Mouse (Mus musculus): Measurements from ENCODE around the gene Sh3rf3. TPM values are rescaled to one million over a fixed set of nuclear protein-coding genes. Genes with fewer than 3 reads are reported as not detected.
A peak's percentile ranks its signal among the peaks of the same experiment; 100 is the strongest.

Gene Sh3rf3
- polyA plus RNA-seq (2015; fragmentation: Nextera tagmentation; extraction: Ambion mirVana), result 0.43 and 0.57 TPM in 2 replicates

DNA sequence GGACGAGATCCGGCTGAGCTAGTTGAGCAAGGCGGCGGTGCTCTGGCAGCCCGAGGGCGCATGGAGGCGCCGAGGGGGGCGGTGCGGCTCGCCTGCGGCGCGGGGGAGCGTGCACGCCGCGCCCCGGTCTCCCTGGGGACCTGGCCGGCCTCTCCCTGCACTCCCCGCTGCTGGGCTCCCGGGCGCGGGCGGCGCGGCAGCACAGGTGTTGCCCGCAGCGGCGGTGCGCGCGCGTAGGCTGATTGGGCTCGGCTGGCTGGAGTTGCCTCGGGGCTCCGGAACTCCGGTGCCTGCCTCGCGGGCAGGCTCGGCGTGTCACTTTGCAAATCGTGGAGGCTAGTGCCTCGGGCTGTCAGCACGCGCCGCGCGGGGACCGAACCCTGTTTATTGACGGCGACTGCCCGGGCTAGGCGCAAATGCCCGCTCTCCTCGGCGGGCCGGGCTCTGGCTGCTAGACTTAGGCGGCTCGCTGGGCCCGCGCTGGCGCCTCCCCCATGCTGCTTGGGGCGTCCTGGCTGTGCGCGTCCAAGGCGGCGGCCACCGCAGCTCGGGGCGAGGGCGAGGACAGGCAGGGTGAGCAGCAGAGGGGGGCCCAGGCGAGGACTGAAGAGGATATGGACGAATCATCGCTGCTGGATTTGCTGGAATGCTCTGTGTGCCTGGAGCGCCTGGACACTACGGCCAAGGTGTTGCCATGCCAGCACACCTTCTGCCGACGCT lies at the start of gene Sh3rf3:
TSS of gene Sh3rf3 (plus strand) at position 279 of the 720 bp plus-strand sequence.
- under 1% methylated on average over 77 of the region's 79 CpGs for WGBS
- Histone ChIP-seq H3K4me1 (replicated peaks) (peaks cover 12% of the 10 kb centered on the region), H3K4me2 (replicated peaks) (peak within 1 kb of the TSS; percentile 100), H3K27me3 (replicated peaks) (peaks cover 33% of the 10 kb centered on the region), H3K9me3 (no peaks in the 10 kb centered on the region), H3K36me3 (no peaks in the 10 kb centered on the region), H3K27ac (no peak within 1 kb of the TSS), H3K9ac (peak within 1 kb of the TSS; percentile 29), H3K4me3 (replicated peaks) (peak within 1 kb of the TSS; percentile 61)
- peak; percentile 74 for ATAC-seq

GRCm38 (mm10) chr10:58788486-58789274 lies 24.5 kb upstream of the Sh3rf3 start:
- Histone ChIP-seq H3K9me3 (no peaks in the 10 kb centered on the region), H3K36me3 (no peaks in the 10 kb centered on the region), H3K9ac (no peak overlapping the region), H3K4me1 (replicated peaks) (no peaks in the 10 kb centered on the region), H3K4me3 (replicated peaks) (no peak overlapping the region), H3K27me3 (replicated peaks) (no peaks in the 10 kb centered on the region), H3K4me2 (replicated peaks) (no peak overlapping the region), H3K27ac (no peak overlapping the region)
- WGBS, result 87% methylated on average over 8 of the region's 8 CpGs
- ATAC-seq, result no peak

- Histone ChIP-seq H3K4me3 (replicated peaks) (no peak overlapping the region), H3K27me3 (replicated peaks) (no peaks in the 10 kb centered on the region), H3K4me2 (replicated peaks) (no peak overlapping the region), H3K4me1 (replicated peaks) (no peaks in the 10 kb centered on the region), H3K9ac (no peak overlapping the region), H3K9me3 (no peaks in the 10 kb centered on the region), H3K36me3 (no peaks in the 10 kb centered on the region), H3K27ac (no peak overlapping the region)
- WGBS, result 75% methylated on average over 8 of the region's 8 CpGs
- no peak for ATAC-seq
Measured at GRCm38 (mm10) chr10:58797555-58797954, 15.6 kb upstream of the Sh3rf3 start.

DNA sequence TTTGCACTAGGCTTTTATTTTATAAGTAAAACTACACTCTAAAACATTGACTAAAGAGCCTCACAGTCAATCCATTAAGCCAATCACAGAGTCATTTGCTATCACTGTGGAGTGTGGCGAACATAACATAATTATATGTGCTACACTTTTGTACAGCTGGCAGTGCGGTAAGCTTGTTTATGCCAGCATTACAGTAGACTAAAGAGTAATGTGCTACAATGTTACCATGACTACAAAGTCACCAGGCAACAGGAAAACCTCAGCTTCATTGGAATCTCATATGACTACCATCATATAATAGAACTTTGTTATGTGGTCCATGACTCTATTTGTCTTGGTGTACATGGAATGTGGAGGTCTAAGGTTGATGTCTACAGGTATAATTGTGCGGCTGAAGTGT lies 15.0 kb upstream of the Sh3rf3 start:
- Histone ChIP-seq H3K36me3 (no peaks in the 10 kb centered on the region), H3K9ac (no peak overlapping the region), H3K9me3 (no peaks in the 10 kb centered on the region), H3K4me3 (replicated peaks) (no peak overlapping the region), H3K4me1 (replicated peaks) (no peaks in the 10 kb centered on the region), H3K27ac (no peak overlapping the region), H3K27me3 (replicated peaks) (no peaks in the 10 kb centered on the region), H3K4me2 (replicated peaks) (no peak overlapping the region)
- no peak for ATAC-seq
- 82% methylated on average over 3 of the region's 3 CpGs for WGBS

- no peak overlapping the region for H3K9ac ChIP-seq
- no peak overlapping the region for H3K27ac ChIP-seq
- no peaks in the 10 kb centered on the region for H3K9me3 ChIP-seq
- no peaks in the 10 kb centered on the region for H3K4me1 ChIP-seq (replicated peaks)
- no peak overlapping the region for H3K4me2 ChIP-seq (replicated peaks)
- no peak overlapping the region for H3K4me3 ChIP-seq (replicated peaks)
- H3K36me3 ChIP-seq, result no peaks in the 10 kb centered on the region
- no peak for ATAC-seq
- WGBS, result 74% methylated on average over 21 of the region's 21 CpGs
- no peaks in the 10 kb centered on the region for H3K27me3 ChIP-seq (replicated peaks)
Measured at GRCm38 (mm10) chr10:58800996-58801433, 12.1 kb upstream of the Sh3rf3 start.

DNA sequence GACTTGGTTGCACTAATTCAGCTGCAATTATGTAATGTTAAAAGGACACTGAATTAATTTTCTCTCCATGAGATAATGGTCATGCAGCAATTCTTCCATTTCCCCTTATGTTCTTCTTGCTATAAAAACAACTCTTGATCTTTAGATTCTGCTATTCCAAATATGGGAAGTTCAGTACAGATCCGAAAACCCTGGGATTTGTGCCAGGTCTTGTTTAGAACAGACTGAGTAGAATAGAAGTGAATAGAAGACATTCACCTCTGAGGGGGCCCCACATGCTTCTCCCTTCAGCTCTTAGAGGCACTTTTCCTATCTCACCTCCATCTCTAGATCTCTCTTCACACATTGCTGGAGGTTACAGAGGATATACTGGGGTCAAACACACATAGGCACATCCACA lies 10.8 kb upstream of the Sh3rf3 start:
- H3K4me3 ChIP-seq (replicated peaks), result no peak overlapping the region
- no peak overlapping the region for H3K9ac ChIP-seq
- no peaks in the 10 kb centered on the region for H3K9me3 ChIP-seq
- no peaks in the 10 kb centered on the region for H3K4me1 ChIP-seq (replicated peaks)
- H3K27me3 ChIP-seq (replicated peaks), result no peaks in the 10 kb centered on the region
- no peak overlapping the region for H3K27ac ChIP-seq
- no peaks in the 10 kb centered on the region for H3K36me3 ChIP-seq
- ATAC-seq, result no peak
- no peak overlapping the region for H3K4me2 ChIP-seq (replicated peaks)
- 60% methylated on average over 1 of the region's 1 CpGs for WGBS

GRCm38 (mm10) chr10:58807956-58808355 lies 5.2 kb upstream of the Sh3rf3 start:
- 53% methylated on average over 3 of the region's 3 CpGs for WGBS
- Histone ChIP-seq H3K36me3 (no peaks in the 10 kb centered on the region), H3K4me3 (replicated peaks) (no peak overlapping the region), H3K4me2 (replicated peaks) (no peak overlapping the region), H3K9me3 (no peaks in the 10 kb centered on the region), H3K9ac (no peak overlapping the region), H3K4me1 (replicated peaks) (0 out of 2 replicates have a peak, but pooled peaks cover 5% of the 10 kb centered on the region), H3K27me3 (replicated peaks) (peaks cover 13% of the 10 kb centered on the region), H3K27ac (no peak overlapping the region)
- ATAC-seq, result no peak

GRCm38 (mm10) chr10:58810181-58810580 lies 3.0 kb upstream of the Sh3rf3 start:
- Histone ChIP-seq H3K4me1 (replicated peaks) (peaks cover 12% of the 10 kb centered on the region), H3K9ac (no peak overlapping the region), H3K4me2 (replicated peaks) (no peak overlapping the region), H3K27ac (no peak overlapping the region), H3K4me3 (replicated peaks) (no peak overlapping the region), H3K36me3 (no peaks in the 10 kb centered on the region), H3K9me3 (no peaks in the 10 kb centered on the region), H3K27me3 (replicated peaks) (peaks cover 33% of the 10 kb centered on the region)
- WGBS, result 78% methylated on average over 5 of the region's 5 CpGs
- ATAC-seq, result no peak

- H3K36me3 ChIP-seq, result no peaks in the 10 kb centered on the region
- ATAC-seq, result peak; percentile 87
- H3K4me1 ChIP-seq (replicated peaks), result peaks cover 12% of the 10 kb centered on the region
- whole genome bisulfite sequencing, result under 1% methylated on average over 63 of the region's 63 CpGs
- H3K9me3 ChIP-seq, result no peaks in the 10 kb centered on the region
- H3K27ac ChIP-seq, result no peak overlapping the region
- peaks cover 33% of the 10 kb centered on the region for H3K27me3 ChIP-seq (replicated peaks)
- H3K4me3 ChIP-seq (replicated peaks), result peak overlapping the region; percentile 61
- peak overlapping the region; percentile 100 for H3K4me2 ChIP-seq (replicated peaks)
- H3K9ac ChIP-seq, result peak overlapping the region; percentile 29
Measured at GRCm38 (mm10) chr10:58812210-58813080, 714 bp upstream of the Sh3rf3 start.

DNA sequence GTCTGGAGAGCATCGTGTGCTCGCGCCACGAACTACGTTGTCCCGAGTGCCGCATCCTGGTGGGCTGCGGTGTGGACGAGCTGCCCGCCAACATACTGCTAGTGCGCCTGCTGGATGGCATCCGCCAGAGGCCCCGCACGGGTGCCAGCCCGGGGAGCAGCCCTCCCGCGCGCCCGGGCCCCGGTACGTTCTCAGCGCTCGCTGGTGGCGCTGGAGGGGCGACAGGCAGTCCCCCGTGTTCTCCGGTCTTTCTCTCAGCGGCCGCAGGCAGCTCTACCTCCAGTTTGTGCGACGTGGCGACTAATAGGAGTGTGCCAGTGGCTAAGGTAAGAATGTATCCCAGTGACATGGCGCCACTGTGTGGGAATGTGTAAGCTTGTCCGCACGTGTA lies 637 bp downstream of the Sh3rf3 start:
- Histone ChIP-seq H3K4me1 (replicated peaks) (peaks cover 12% of the 10 kb centered on the region), H3K27me3 (replicated peaks) (peaks cover 33% of the 10 kb centered on the region)
- peak; percentile 26; the same call in 1 of the 2 replicates for ATAC-seq

GRCm38 (mm10) chr10:58814486-58814885 lies 1.3 kb downstream of the Sh3rf3 start:
- 69% methylated on average over 7 of the region's 7 CpGs for WGBS
- ATAC-seq, result no peak
- Histone ChIP-seq H3K9ac (no peak overlapping the region), H3K9me3 (no peaks in the 10 kb centered on the region), H3K4me3 (replicated peaks) (no peak overlapping the region), H3K4me1 (replicated peaks) (peaks cover 12% of the 10 kb centered on the region), H3K27me3 (replicated peaks) (peaks cover 33% of the 10 kb centered on the region), H3K36me3 (no peaks in the 10 kb centered on the region), H3K27ac (no peak overlapping the region), H3K4me2 (replicated peaks) (peak overlapping the region; percentile 100)

More for the DNA sequence above, 637 bp downstream of the Sh3rf3 start:
- peak overlapping the region; percentile 61 for H3K4me3 ChIP-seq (replicated peaks)
- no peaks in the 10 kb centered on the region for H3K36me3 ChIP-seq
- 1% methylated on average over 35 of the region's 35 CpGs for WGBS
- H3K9me3 ChIP-seq, result no peaks in the 10 kb centered on the region
- H3K4me2 ChIP-seq (replicated peaks), result peak overlapping the region; percentile 100
- peak overlapping the region; percentile 29 for H3K9ac ChIP-seq
- no peak overlapping the region for H3K27ac ChIP-seq
